Mouse (Mus musculus) C2C12 (cell line): ENCODE measurements around the gene Dapk1.

Experiments used
- CTCF ChIP-seq: IDR thresholded peaks from one replicate; pipeline ENCODE4 v1.5.1; 2011; ENCODE audit not compliant: control insufficient read depth, insufficient read depth, insufficient read length
- MYOD1 ChIP-seq: IDR thresholded peaks from one replicate; pipeline ENCODE4 v1.6.1; 2011; ENCODE audit warnings: low read depth; ENCODE audit not compliant: control insufficient read depth, insufficient read length

DNA sequence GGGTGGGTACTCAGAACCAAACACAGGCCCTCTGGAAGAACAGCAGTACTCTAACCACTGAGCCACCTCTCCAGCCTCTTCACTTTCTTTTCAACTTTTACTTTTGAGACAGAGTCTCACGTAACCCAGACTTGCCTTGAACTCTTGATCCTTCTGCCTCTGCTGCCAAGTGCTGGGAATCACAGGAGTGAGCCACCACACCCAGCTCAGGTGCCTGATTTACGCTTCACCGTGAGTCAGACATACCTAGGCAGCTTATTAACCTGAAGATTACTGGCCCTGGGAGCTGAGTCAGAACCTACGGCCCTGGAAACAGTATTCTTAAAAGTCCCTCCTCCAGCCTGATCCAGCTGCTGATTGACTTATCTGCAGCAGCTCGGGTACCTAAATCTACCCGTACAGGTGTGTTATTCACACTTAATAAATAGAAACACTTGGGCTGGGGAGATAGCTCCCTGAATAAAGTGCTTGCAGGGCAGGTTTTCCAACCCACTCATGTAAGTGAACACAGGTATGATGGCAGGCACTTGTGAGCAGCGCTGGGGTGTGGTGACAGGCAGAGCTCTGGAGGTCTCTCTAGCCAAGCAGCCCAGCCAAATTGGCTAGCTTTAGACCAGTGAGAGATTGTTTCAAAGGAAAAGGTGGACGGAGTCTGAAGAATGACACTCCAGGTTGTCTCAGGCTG, 60.9 kb downstream of the Dapk1 start:
- no peak for TF ChIP-seq CTCF
- TF ChIP-seq MYOD1: no peak
